Mouse (Mus musculus): ENCODE measurements at regions not wholly inside any gene's neighbourhood (a gene's known extent, or its start where the extent isn't known, plus 50 kb on each side); places are given as distances from the start of the nearest gene placed in this dataset.

GRCm38 (mm10) chr1:186372770-186373353 lies 255.8 kb upstream of the Lyplal1 start:
- TF ChIP-seq NRF1 (IDR thresholded peaks at IDR 0.05; ENCODE audit: insufficient read depth, low read depth, low read length, poor library complexity, severe bottlenecking) (no peak), POLR2A (IDR thresholded peaks at IDR 0.05; ENCODE audit: control insufficient read depth in 1 of 2, insufficient read depth in 1 of 2, low read depth in 1 of 2, low read length in 2 of 2, poor library complexity in 1 of 2) (no peak), GABPA (IDR thresholded peaks at IDR 0.05; ENCODE audit: low read depth, low read length) (no peak), CHD1 (IDR thresholded peaks at IDR 0.05; ENCODE audit: low read depth, low read length) (no peak), EP300 (IDR thresholded peaks at IDR 0.05; ENCODE audit: low read depth in 1 of 2, low read length in 2 of 2) (no peak), ETS1 (IDR thresholded peaks at IDR 0.05; ENCODE audit: low read depth, low read length) (no peak), UBTF (IDR thresholded peaks at IDR 0.05; ENCODE audit: borderline replicate concordance, insufficient read depth, low read depth, low read length) (no peak), BHLHE40 (IDR thresholded peaks at IDR 0.05; ENCODE audit: borderline replicate concordance, low read depth, low read length) (no peak), TCF12 (IDR thresholded peaks at IDR 0.05; ENCODE audit: low read depth, low read length) (no peak), CTCF (IDR thresholded peaks at IDR 0.05 in 2 of 3, conservative IDR thresholded peaks at IDR 0.05 in 1 of 3; ENCODE audit: control insufficient read depth in 1 of 3, insufficient read depth in 1 of 3, low read depth in 2 of 3, low read length in 3 of 3, poor library complexity in 1 of 3, severe bottlenecking in 1 of 3) (no peak), MEF2A (IDR thresholded peaks at IDR 0.05; ENCODE audit: extremely low read depth, insufficient replicate concordance, low read depth, low read length, poor library complexity, severe bottlenecking) (no peak), ZNF384 (IDR thresholded peaks at IDR 0.05; ENCODE audit: low read depth, low read length) (no peak)

All from MEL (cell line).